Mouse (Mus musculus): Measurements from ENCODE around the gene E330009J07Rik. TPM values are rescaled to one million over a fixed set of nuclear protein-coding genes. Genes with fewer than 3 reads are reported as not detected.

The E330009J07Rik gene
- polyA plus RNA-seq (2015; fragmentation: Illumina TruSeq; extraction: RNeasy Lipid Tissue Mini Kit (QIAGEN cat#74804); ENCODE audit: insufficient read depth, low replicate concordance): 16.9 TPM

DNA sequence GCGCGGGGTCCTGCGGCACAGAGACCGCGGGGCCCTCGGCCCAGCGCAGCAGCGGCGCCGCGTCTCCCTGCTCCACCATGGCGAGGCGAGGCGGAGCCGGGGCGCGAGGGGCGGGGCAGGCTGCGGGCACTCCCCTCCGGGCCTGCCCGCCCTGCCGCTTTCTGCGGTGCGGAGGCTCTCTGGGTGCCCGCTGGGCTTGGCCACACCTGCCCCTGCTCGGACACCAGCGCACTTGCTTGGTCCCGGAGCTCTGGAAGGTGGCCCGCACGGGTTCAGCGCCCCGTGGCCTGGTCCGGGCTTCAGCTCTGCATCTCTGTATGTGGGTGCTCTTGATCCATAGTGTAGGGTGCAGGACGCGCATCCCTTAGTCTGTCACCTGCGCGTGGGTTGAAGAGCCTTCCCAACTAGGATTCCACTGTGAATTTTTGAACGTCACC, at the start of gene E330009J07Rik:
Gene E330009J07Rik, minus strand, starts transcription at position 89 of the 437 bp plus-strand sequence.

DNA sequence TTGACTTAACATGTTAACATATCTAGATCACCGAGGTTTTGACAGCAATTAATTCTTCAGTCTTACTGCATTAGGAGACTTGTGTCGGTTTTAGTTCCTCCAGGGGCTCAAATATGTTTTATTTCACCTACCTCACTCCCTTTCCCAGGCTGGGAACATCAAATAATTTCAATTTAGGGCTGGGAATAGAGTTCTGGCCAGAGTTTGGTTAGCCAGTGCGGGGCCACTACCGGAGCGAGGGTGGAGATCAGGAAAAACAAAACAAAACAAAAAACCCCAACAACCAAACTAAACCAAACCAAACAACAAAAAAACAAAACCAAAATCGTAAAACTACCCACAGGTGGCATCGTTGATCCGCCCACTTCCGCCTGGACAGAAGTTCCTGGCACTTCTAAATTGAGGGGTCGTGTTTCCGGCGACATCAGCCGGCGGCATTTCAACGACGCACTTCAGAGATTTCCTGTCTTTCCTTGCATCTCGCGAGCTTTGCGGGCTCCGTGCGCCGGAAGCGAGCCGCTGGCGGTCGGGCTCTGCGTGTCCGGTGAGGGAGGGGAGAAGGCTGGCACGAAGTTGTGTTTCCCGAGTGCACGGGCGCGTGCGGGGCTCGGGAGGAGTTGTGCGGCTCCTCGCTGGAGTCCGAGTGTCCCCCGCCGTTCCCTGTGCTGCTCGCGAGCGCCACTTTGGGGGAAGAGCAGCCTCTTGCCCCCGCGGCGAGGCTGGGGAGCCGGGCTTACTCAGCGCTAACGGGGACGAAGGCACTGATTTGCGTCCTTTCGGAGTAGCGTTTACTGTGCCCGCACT, 35.2 kb upstream of the E330009J07Rik start, which contains the start of gene Ssbp1:
Gene Ssbp1, plus strand, starts transcription at position 437 of the 804 bp plus-strand sequence.

DNA sequence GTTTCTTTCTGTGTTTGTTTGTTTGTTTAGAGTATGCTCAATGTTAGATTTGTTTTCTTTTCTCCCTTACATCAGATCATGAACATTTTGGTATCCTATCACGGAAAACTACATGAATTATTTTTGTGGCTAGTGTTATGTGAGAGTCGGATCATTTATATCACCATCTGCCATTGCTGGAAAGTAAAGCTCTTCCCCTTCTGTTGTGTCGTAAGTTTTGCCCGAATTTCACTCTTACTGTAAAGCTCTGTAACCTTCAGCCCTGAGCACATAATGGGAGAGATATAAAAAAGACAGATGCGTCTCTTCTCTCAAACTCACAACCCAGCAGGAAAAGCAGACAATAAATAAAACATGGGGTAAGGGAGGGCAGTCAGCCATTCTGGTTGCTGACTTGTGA, 3.0 kb upstream of the E330009J07Rik start, which contains the start of gene Wee2:
Gene Wee2, plus strand, starts transcription at position 153 of the 400 bp plus-strand sequence.

Other genes with a start within 250 kb of the E330009J07Rik start
- 23.2 TPM for gene Agk, start 111.0 kb downstream of the E330009J07Rik start, polyA plus RNA-seq (2015; fragmentation: Illumina TruSeq; extraction: RNeasy Lipid Tissue Mini Kit (QIAGEN cat#74804); ENCODE audit: insufficient read depth, low replicate concordance)
- not detected for gene Wee2, start 3.0 kb upstream of the E330009J07Rik start, polyA plus RNA-seq (2015; fragmentation: Illumina TruSeq; extraction: RNeasy Lipid Tissue Mini Kit (QIAGEN cat#74804); ENCODE audit: insufficient read depth, low replicate concordance)
- gene Ssbp1, start 35.2 kb upstream of the E330009J07Rik start, polyA plus RNA-seq (2015; fragmentation: Illumina TruSeq; extraction: RNeasy Lipid Tissue Mini Kit (QIAGEN cat#74804); ENCODE audit: insufficient read depth, low replicate concordance): 128 TPM
- gene Tas2r137, start 55.1 kb upstream of the E330009J07Rik start, polyA plus RNA-seq (2015; fragmentation: Illumina TruSeq; extraction: RNeasy Lipid Tissue Mini Kit (QIAGEN cat#74804); ENCODE audit: insufficient read depth, low replicate concordance): not detected
- not detected for gene Tas2r108, start 57.4 kb upstream of the E330009J07Rik start, polyA plus RNA-seq (2015; fragmentation: Illumina TruSeq; extraction: RNeasy Lipid Tissue Mini Kit (QIAGEN cat#74804); ENCODE audit: insufficient read depth, low replicate concordance)
- not detected for gene Prss37, start 83.4 kb upstream of the E330009J07Rik start, polyA plus RNA-seq (2015; fragmentation: Illumina TruSeq; extraction: RNeasy Lipid Tissue Mini Kit (QIAGEN cat#74804); ENCODE audit: insufficient read depth, low replicate concordance)
- gene Olfr461, start 118.9 kb upstream of the E330009J07Rik start, polyA plus RNA-seq (2015; fragmentation: Illumina TruSeq; extraction: RNeasy Lipid Tissue Mini Kit (QIAGEN cat#74804); ENCODE audit: insufficient read depth, low replicate concordance): not detected
- not detected for gene Olfr460, start 133.4 kb upstream of the E330009J07Rik start, polyA plus RNA-seq (2015; fragmentation: Illumina TruSeq; extraction: RNeasy Lipid Tissue Mini Kit (QIAGEN cat#74804); ENCODE audit: insufficient read depth, low replicate concordance)
- 9.4 TPM for gene Clec5a, start 149.7 kb upstream of the E330009J07Rik start, polyA plus RNA-seq (2015; fragmentation: Illumina TruSeq; extraction: RNeasy Lipid Tissue Mini Kit (QIAGEN cat#74804); ENCODE audit: insufficient read depth, low replicate concordance)
- gene Tas2r138, start 177.2 kb upstream of the E330009J07Rik start, polyA plus RNA-seq (2015; fragmentation: Illumina TruSeq; extraction: RNeasy Lipid Tissue Mini Kit (QIAGEN cat#74804); ENCODE audit: insufficient read depth, low replicate concordance): not detected
- 0.29 TPM for gene Mgam, start 192.7 kb upstream of the E330009J07Rik start, polyA plus RNA-seq (2015; fragmentation: Illumina TruSeq; extraction: RNeasy Lipid Tissue Mini Kit (QIAGEN cat#74804); ENCODE audit: insufficient read depth, low replicate concordance)

Data from spleen, adult 10 weeks (tissue).